Mouse (Mus musculus): ENCODE data around the gene Hemgn. TPM values are rescaled to one million over a fixed set of nuclear protein-coding genes. Genes with fewer than 3 reads are reported as not detected.
A peak's percentile ranks its signal among the peaks of the same experiment; 100 is the strongest.

Hemgn gene
- total and polyA plus RNA-seq, 2 experiments = not detected

- DNase-seq (ENCODE audit: extremely low read depth, low read depth, low spot score) = no peak
- H3K27me3 ChIP-seq (ENCODE audit: control insufficient read depth, insufficient read depth, low read length) = no peaks in the 10 kb centered on the region
- H3K27ac ChIP-seq (replicated peaks; ENCODE audit: insufficient read depth, low read depth, low read length) = no peak overlapping the region
- 79% methylated on average over 12 of the region's 12 CpGs for WGBS
- no peaks in the 10 kb centered on the region for H3K79me2 ChIP-seq (ENCODE audit: control insufficient read depth, insufficient read depth, low read length)
- no peak overlapping the region for H3K4me3 ChIP-seq (ENCODE audit: insufficient read depth, low read depth, low read length)
- no peaks in the 10 kb centered on the region for H3K4me1 ChIP-seq (ENCODE audit: control insufficient read depth, insufficient read depth, low read length)
- H3K9ac ChIP-seq (ENCODE audit: low read depth, low read length) = no peak overlapping the region
- TF ChIP-seq POLR2A (IDR thresholded peaks at IDR 0.05; ENCODE audit: extremely low read depth, insufficient read depth, low read length) (no peak), CTCF (IDR thresholded peaks at IDR 0.05; ENCODE audit: low read depth, low read length) (no peak)
- H3K36me3 ChIP-seq (ENCODE audit: control insufficient read depth, insufficient read depth, low read length) = no peaks in the 10 kb centered on the region
Measured at GRCm38 (mm10) chr4:46432339-46433036, 19.2 kb upstream of the Hemgn start.

- Histone ChIP-seq H3K4me3 (ENCODE audit: insufficient read depth, low read depth, low read length) (no peak overlapping the region), H3K4me1 (ENCODE audit: control insufficient read depth, insufficient read depth, low read length) (no peaks in the 10 kb centered on the region), H3K79me2 (ENCODE audit: control insufficient read depth, insufficient read depth, low read length) (no peaks in the 10 kb centered on the region), H3K9ac (ENCODE audit: low read depth, low read length) (no peak overlapping the region), H3K27ac (replicated peaks; ENCODE audit: insufficient read depth, low read depth, low read length) (no peak overlapping the region), H3K27me3 (ENCODE audit: control insufficient read depth, insufficient read depth, low read length) (no peaks in the 10 kb centered on the region), H3K36me3 (ENCODE audit: control insufficient read depth, insufficient read depth, low read length) (no peaks in the 10 kb centered on the region)
- no peak for DNase-seq (ENCODE audit: extremely low read depth, low read depth, low spot score)
- WGBS = 73% methylated on average over 10 of the region's 10 CpGs
- no peak for TF ChIP-seq POLR2A (IDR thresholded peaks at IDR 0.05; ENCODE audit: extremely low read depth, insufficient read depth, low read length)
- no peak for TF ChIP-seq CTCF (IDR thresholded peaks at IDR 0.05; ENCODE audit: low read depth, low read length)
Measured at GRCm38 (mm10) chr4:46428903-46429499, 15.7 kb upstream of the Hemgn start.

GRCm38 (mm10) chr4:46422625-46423024 lies 9.3 kb upstream of the Hemgn start:
- H3K79me2 ChIP-seq (ENCODE audit: control insufficient read depth, insufficient read depth, low read length) = no peaks in the 10 kb centered on the region
- H3K9ac ChIP-seq (ENCODE audit: low read depth, low read length) = no peak overlapping the region
- H3K36me3 ChIP-seq (ENCODE audit: control insufficient read depth, insufficient read depth, low read length) = no peaks in the 10 kb centered on the region
- no peaks in the 10 kb centered on the region for H3K4me1 ChIP-seq (ENCODE audit: control insufficient read depth, insufficient read depth, low read length)
- H3K4me3 ChIP-seq (ENCODE audit: insufficient read depth, low read depth, low read length) = no peak overlapping the region
- no peak overlapping the region for H3K27ac ChIP-seq (replicated peaks; ENCODE audit: insufficient read depth, low read depth, low read length)
- H3K27me3 ChIP-seq (ENCODE audit: control insufficient read depth, insufficient read depth, low read length) = no peaks in the 10 kb centered on the region
- no peak for DNase-seq (ENCODE audit: extremely low read depth, low read depth, low spot score)
- TF ChIP-seq CTCF (IDR thresholded peaks at IDR 0.05; ENCODE audit: low read depth, low read length) (no peak), POLR2A (IDR thresholded peaks at IDR 0.05; ENCODE audit: extremely low read depth, insufficient read depth, low read length) (no peak)
- WGBS = 77% methylated on average over 8 of the region's 8 CpGs

- Histone ChIP-seq H3K79me2 (ENCODE audit: control insufficient read depth, insufficient read depth, low read length) (no peaks in the 10 kb centered on the region), H3K9ac (ENCODE audit: low read depth, low read length) (no peak overlapping the region), H3K4me1 (ENCODE audit: control insufficient read depth, insufficient read depth, low read length) (no peaks in the 10 kb centered on the region), H3K27ac (replicated peaks; ENCODE audit: insufficient read depth, low read depth, low read length) (no peak overlapping the region), H3K27me3 (ENCODE audit: control insufficient read depth, insufficient read depth, low read length) (no peaks in the 10 kb centered on the region), H3K36me3 (ENCODE audit: control insufficient read depth, insufficient read depth, low read length) (no peaks in the 10 kb centered on the region), H3K4me3 (ENCODE audit: insufficient read depth, low read depth, low read length) (no peak overlapping the region)
- 86% methylated on average over 9 of the region's 9 CpGs for whole genome bisulfite sequencing
- TF ChIP-seq POLR2A (IDR thresholded peaks at IDR 0.05; ENCODE audit: extremely low read depth, insufficient read depth, low read length) (no peak), CTCF (IDR thresholded peaks at IDR 0.05; ENCODE audit: low read depth, low read length) (no peak)
- no peak for DNase-seq (ENCODE audit: extremely low read depth, low read depth, low spot score)
Measured at GRCm38 (mm10) chr4:46418851-46419250, 5.5 kb upstream of the Hemgn start.

GRCm38 (mm10) chr4:46417491-46417890 lies 4.2 kb upstream of the Hemgn start:
- no peaks in the 10 kb centered on the region for H3K36me3 ChIP-seq (ENCODE audit: control insufficient read depth, insufficient read depth, low read length)
- H3K4me3 ChIP-seq (ENCODE audit: insufficient read depth, low read depth, low read length) = no peak overlapping the region
- DNase-seq (ENCODE audit: extremely low read depth, low read depth, low spot score) = no peak
- TF ChIP-seq CTCF (IDR thresholded peaks at IDR 0.05; ENCODE audit: low read depth, low read length) = peak; percentile 10; the same call in 1 of the 2 replicates
- TF ChIP-seq POLR2A (IDR thresholded peaks at IDR 0.05; ENCODE audit: extremely low read depth, insufficient read depth, low read length) = no peak
- H3K9ac ChIP-seq (ENCODE audit: low read depth, low read length) = no peak overlapping the region
- H3K27ac ChIP-seq (replicated peaks; ENCODE audit: insufficient read depth, low read depth, low read length) = no peak overlapping the region
- no peaks in the 10 kb centered on the region for H3K4me1 ChIP-seq (ENCODE audit: control insufficient read depth, insufficient read depth, low read length)
- H3K79me2 ChIP-seq (ENCODE audit: control insufficient read depth, insufficient read depth, low read length) = no peaks in the 10 kb centered on the region
- 57% methylated on average over 3 of the region's 3 CpGs for WGBS
- no peaks in the 10 kb centered on the region for H3K27me3 ChIP-seq (ENCODE audit: control insufficient read depth, insufficient read depth, low read length)

- 48% methylated on average over 1 of the region's 1 CpGs for WGBS
- Histone ChIP-seq H3K9ac (ENCODE audit: low read depth, low read length) (no peak overlapping the region), H3K4me1 (ENCODE audit: control insufficient read depth, insufficient read depth, low read length) (no peaks in the 10 kb centered on the region), H3K4me3 (ENCODE audit: insufficient read depth, low read depth, low read length) (no peak overlapping the region), H3K79me2 (ENCODE audit: control insufficient read depth, insufficient read depth, low read length) (no peaks in the 10 kb centered on the region), H3K27me3 (ENCODE audit: control insufficient read depth, insufficient read depth, low read length) (no peaks in the 10 kb centered on the region), H3K36me3 (ENCODE audit: control insufficient read depth, insufficient read depth, low read length) (no peaks in the 10 kb centered on the region), H3K27ac (replicated peaks; ENCODE audit: insufficient read depth, low read depth, low read length) (no peak overlapping the region)
- TF ChIP-seq CTCF (IDR thresholded peaks at IDR 0.05; ENCODE audit: low read depth, low read length) (no peak), POLR2A (IDR thresholded peaks at IDR 0.05; ENCODE audit: extremely low read depth, insufficient read depth, low read length) (no peak)
- no peak for DNase-seq (ENCODE audit: extremely low read depth, low read depth, low spot score)
Measured at GRCm38 (mm10) chr4:46412113-46412512, 1.2 kb downstream of the Hemgn start.
